Mouse (Mus musculus) NIH3T3 (cell line): ENCODE measurements around the gene Bcl7c.
"Not testable (repeated sequence)": the region's sequence is repeated elsewhere in the genome, so short reads cannot be mapped to it uniquely, and the experiment has no call there.

Source experiments
- DNase-seq: peaks from one replicate; pipeline ENCODE4 v3.0.0-alpha.2; 2012; ENCODE audit warnings: low read depth

Gene Bcl7c

GRCm38 (mm10) chr7:127708207-127709078 lies at the start of gene Bcl7c:
Bcl7c (minus strand) TSS chr7:127708933.
- peak; percentile 95 for DNase-seq

DNA sequence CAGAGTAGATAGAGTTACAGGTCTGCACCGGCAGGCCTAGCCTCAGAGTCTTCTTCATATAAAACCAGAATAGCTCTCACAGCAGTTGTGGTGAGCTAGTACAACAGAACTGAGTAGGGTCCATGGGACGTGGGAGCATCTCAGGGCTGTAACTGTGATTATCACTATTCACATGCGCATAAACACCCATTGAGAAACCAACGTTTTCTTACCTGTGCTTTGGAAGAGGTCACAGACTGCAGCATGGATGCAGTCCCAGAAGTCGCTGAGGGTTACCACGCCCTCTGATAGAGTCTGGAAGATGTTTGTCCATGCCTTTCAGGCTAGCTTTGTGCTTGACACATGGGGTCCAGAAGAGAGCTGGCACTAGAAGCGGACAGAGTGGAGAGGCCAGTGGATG lies 45.0 kb upstream of the Bcl7c start:
- no peak for DNase-seq

DNA sequence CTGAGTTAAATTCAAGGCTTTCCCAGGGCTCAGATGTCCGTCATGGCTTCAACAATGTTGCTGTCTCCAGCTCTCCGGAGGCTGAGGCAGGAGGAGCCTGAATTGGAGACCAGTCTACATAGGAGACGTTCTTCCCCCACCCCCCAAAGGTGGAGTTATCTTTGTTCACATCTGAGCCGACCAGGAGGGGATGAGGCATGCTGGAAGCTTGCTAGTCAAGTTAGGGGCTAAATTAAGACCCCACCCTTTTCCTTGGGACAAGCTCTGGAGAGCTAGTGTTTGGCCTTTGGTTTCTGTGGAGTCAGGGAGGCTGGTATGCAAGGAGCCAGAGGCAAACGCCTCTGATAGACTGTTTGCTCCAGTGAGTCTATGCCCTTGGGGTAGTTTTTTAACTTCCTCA lies 44.4 kb upstream of the Bcl7c start:
- DNase-seq: no peak

- DNase-seq: no peak
Observed at GRCm38 (mm10) chr7:127752069-127752468, 43.3 kb upstream of the Bcl7c start.

GRCm38 (mm10) chr7:127751619-127752018 lies 42.9 kb upstream of the Bcl7c start:
- no peak for DNase-seq

DNA sequence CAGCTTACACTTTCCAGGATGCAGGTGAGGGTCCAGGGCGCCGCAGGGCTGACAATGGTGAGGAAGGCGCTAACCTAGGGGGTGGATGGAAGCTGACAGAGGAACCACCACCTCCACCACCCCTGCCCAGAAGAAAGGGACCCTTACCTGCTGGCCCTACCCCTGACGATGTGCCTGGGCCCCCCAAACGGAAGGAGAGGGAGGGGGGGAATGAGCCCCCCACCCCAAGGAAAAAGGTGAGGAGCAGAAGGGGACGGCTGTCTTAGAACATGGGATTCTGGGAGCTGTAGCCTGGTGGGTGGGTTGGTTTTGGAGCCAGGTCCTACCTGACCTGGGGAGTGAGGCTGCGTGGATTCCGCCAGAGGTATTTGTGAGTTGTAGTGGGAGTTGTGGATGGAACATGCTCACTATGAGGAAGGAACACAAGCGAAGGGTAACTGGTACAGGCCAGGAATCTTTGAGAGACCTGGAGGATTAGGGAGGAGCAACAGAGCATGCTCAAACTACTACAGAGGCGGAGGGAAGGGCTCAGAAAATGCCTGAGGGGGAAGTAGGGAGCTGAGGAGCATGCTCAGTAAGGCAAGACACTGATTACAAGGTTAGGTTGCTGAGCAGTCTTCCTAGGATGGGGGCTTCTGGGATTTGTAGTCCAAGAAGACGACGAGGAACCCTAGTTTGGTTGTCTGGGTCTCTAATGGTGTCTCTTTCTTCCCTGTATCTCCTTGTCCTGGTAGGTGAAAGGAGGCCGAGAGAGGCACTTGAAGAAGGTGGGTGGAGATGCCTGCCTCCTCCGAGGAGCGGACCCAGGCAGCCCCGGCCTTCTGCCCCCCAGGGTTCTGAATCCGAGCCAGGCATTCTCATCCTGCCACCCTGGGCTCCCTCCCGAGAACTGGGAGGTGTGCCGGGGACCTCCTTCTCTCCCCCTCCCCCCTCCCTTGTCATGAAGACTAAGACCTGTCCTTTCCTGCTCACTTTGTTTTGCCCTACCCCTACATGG lies 41.7 kb upstream of the Bcl7c start:
- no peak for DNase-seq

DNA sequence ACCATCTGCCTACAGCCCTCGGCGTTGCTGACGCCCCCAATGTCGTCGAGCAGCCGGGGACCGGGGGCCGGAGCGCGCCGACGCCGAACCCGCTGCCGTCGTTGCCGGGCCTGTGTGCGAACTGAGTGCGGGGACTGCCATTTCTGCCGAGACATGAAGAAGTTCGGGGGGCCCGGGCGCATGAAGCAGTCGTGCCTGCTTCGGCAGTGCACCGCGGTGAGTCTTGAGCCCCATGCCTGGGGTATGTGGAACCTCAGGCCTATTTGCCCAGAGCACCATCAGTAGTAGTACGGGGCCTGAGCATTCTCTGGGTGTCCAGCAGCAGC lies 39.5 kb upstream of the Bcl7c start:
- DNase-seq: no peak

- DNase-seq: no peak
Observed at GRCm38 (mm10) chr7:127747559-127748234, 39.0 kb upstream of the Bcl7c start.

DNA sequence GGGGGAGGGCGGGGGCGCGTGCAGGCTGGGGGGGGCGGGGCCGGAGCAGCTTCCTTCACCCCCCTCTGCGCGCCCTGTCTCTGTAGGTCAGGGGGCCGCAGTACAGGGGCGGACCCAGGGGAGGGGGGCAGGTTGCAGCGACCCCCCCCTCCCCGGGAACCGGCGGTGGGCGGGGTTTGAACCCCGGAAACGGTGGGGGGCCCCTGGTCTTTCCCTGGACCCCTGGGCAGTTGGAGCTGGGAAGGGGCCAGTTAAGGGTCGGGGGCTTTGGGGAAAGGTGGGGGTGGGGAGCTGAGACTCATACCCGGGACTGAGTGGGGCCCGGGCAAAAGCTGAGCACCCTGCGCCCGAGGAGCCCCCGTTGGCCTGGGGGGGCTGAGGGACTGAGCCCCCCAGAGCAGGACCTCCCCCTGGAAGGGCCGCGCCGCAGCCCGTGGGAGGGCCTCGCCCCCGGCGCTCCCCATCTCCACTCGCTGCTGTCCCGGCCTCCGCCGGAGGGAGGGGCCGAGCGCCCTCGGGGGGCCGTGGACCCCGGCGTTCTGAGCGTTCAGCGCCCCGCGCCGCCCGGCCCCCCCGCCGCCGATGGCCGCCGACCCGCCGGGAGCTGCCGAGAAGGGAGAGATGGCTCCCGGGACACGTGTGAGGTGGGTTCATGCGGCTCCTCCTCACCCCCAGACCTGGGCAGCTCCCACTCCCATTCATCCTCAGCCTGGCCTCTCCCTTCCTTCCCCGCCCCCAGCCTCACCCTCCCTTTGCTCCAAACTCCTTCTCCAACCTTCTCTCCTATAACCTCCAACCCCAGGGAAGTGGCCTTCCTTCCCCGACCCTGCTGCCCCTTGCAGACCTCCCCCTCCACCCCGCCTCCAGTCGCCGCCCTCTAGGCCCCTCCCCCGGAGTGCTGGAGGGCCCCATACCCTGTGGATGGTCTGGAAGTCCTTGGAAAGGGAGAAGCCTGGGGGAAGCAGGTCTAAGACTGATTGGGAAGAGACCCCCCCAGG lies 38.1 kb upstream of the Bcl7c start:
- DNase-seq: no peak

DNA sequence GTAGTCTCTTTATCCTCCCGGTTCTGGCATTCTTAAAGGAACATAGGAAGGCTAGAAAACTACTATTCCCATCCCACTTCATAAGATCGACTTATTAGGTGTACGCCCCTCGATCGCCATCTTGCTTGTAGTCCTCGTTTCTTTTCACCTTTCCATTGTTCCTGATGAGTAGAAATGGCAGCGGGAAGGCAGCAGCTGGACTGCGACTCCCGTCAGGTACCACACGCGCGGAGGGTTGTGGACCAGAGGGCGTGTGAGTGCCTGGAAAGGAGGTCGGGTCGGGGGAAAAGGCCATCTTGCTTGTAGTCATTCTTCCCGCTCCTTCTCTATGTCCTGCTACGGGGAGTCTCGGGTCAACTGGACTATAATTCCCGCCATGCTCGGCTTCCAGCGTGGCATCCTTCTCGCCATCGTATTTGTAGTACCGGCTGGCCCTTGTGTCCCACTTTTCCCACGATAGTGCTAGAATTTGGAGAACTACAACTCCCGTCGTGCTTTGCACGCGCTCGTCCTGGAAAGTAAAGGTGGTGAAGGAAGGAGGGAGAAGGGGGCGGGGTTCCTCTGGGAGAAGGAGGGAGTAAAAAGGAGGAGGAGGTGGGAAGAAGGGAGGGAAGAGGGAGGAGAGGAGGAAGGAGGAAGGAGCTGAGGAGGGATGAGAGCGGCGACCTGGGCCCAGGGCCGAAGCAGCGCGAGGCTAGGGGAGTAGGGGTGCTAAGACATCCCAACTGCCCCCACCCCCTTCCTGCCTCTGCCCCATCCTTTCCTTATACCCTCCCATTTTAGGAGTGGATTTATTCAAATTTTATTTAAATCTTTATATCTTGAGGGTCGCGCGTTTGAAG lies 37.1 kb upstream of the Bcl7c start:
- DNase-seq: peak; percentile 97

DNA sequence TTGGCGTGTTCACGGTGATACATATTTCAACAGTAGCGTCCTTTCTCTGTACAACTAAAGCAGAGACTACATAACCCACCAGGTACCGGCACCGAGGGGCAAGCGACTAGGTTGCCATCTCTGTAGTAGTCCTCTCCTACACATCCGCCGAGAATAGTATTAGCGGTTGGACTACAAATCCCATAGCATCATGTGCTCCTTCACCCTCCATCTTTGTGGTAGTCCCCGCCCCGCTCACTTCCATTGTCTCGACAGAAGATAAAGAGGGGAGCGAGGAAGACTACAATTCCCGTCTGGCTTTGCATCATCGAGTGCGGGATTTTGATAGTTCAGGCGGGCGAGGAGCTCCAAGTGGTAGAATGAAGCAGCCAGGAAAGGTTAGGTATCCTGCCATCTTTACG lies 36.5 kb upstream of the Bcl7c start:
- peak; percentile 94 for DNase-seq

DNA sequence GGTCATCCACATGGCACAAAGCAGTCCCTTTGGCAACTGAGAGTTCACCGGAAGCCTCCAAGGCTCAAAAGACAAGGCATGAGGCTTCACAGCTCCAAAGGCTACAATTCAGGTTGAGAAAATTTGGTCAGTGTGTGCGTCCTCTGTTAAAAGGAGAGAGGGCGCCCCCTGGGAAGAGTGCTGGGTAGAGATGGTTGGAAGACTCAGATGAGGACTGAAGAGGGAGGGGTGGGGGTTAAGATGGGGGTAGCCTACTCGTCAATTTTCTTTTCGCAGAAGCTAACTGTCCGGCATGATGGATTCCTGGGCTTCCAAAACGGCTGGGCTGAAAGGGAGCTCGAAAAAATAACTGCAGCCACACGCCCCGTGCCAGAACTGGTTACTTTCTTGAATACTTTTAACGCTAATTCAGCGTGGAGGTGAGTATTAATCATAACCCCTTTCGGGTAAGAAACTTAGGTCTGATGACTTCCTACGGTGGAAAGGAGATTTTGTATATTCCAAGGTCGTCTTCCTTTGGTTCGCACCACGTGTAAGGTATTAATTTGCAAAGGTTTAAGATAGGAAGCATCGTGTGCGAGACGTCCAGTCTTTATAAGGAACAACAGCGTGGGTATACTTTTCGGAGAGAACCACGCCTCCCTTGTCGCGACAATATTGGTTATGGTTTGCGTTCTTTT lies 35.8 kb upstream of the Bcl7c start, which contains the start of gene Fbxl19:
Gene Fbxl19, plus strand, starts transcription at position 178 of the 680 bp plus-strand sequence.
- peak; percentile 87 for DNase-seq

- not testable (repeated sequence) for DNase-seq
Observed at GRCm38 (mm10) chr7:127732066-127732465, 23.3 kb upstream of the Bcl7c start, which contains the start of gene Ctf2. Ctf2 (minus strand) TSS chr7:127732166.

DNA sequence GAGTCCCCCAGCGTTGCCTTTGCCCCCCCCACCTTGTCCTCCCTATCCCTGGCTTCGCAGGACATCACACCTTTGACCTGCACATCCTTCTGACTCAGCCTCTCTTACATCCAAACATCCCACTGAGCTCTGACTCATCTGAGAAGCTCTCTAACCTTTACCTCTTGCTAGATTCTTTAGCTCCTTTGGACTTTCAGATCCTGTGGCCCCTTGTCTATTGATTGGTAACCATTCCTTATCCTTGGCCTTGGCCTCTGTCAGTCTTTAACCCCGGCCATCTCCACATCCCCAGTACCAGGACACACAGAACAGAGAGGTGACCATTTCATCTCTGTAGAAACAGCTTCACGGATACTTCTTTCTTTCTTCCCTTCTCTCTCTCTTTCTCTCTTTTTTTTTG lies 21.4 kb upstream of the Bcl7c start:
- no peak for DNase-seq

DNA sequence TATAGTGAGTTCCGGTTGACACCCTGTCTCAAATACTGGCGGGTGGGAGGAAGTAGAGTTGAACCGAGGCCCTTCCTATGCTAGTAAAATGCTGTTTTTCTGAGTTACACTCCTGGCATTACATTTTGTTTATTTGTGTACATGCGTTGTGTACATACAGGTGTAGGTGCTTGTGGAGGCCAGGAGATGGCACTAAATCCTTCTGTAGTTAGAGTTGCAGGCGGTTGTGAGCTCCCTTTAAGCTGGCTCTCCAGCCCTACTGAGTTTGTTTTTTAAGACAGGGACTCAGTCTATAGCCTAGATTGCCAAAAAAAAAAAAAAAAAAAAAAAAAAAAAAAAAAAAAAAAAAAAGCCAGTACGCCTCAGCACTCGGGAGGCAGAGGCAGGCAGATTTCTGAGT lies 19.2 kb upstream of the Bcl7c start:
- peak; percentile 20 for DNase-seq

DNA sequence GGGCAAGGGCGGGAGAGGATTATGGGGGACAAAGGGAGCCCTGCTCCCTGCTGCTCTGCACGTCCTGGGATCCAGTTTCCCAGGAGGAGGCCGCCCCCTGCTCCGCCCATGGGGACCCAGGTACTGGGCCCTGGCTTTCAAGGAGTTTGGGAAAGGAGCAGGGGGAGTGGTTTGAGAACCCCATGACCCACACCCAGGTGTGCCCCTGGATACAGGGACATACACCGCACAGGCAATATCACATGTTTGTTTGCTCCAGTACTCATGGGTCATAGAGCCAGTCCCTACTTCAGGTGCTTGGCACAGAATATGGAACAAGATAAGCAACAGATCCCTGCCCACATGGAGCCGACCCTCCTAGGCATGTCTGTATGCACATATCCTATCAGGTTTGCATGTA lies 17.2 kb upstream of the Bcl7c start:
- DNase-seq: no peak

- no peak for DNase-seq
Observed at GRCm38 (mm10) chr7:127725490-127725889, 16.8 kb upstream of the Bcl7c start.

GRCm38 (mm10) chr7:127719258-127719657 lies 10.5 kb upstream of the Bcl7c start:
- no peak for DNase-seq

DNA sequence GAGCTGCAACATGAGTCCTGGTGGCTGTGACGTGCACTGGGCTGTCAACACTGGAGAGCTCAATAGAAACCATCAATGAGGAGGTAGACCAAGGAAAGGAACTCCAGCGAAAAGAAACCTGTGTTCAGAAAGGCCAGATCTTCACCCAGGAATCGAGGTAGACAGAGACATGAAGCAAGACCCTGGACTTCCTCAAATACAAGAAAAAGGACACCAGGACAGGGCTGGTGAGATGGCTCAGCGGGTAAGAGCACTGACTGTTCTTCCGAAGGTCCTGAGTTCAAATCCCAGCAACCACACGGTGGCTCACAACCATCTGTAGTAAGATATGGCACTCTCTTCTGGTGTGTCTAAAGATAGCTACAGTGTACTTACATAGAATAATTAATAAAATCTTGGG lies 9.6 kb upstream of the Bcl7c start:
- no peak for DNase-seq
